Mouse (Mus musculus): Measurements from ENCODE around the gene Abhd12. TPM values are rescaled to one million over a fixed set of nuclear protein-coding genes. Genes with fewer than 3 reads are reported as not detected.
A peak's percentile ranks its signal among the peaks of the same experiment; 100 is the strongest.
"Not testable (repeated sequence)": the region's sequence is repeated elsewhere in the genome, so short reads cannot be mapped to it uniquely, and the experiment has no call there.

Gene Abhd12
- polyA plus RNA-seq, 1 experiment = not detected

DNA sequence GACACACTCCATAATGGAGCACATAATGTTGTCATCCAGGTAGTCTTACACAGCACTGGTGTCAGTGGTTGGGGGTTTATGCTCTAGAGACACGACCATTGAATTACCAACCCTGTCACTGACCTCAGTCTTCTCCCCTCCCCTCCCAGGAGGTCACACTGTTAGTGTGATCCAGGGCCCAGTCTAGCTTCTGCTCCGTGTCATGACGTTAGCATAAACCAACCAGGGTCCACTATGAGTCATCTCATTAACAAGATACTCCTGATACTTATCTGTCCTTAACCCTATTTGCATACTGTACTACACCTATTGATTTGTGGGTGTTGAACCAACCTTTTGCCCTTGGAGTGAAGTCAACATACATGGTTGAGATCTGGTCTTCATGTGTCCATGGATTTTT lies 14.2 kb upstream of the Abhd12 start:
- 93% methylated on average over 3 of the region's 3 CpGs for WGBS
- Histone ChIP-seq H3K4me3 (ENCODE audit: insufficient read depth, low read depth, low read length) (no peak overlapping the region), H3K4me1 (ENCODE audit: control insufficient read depth, insufficient read depth, low read length) (no peaks in the 10 kb centered on the region), H3K27ac (ENCODE audit: insufficient read depth, low read depth, low read length) (no peak overlapping the region)
- no peak for TF ChIP-seq CTCF (IDR thresholded peaks at IDR 0.05; ENCODE audit: insufficient read depth, low read depth, low read length)
- TF ChIP-seq POLR2A (IDR thresholded peaks at IDR 0.05; ENCODE audit: insufficient read depth, low read depth, low read length) = no peak

DNA sequence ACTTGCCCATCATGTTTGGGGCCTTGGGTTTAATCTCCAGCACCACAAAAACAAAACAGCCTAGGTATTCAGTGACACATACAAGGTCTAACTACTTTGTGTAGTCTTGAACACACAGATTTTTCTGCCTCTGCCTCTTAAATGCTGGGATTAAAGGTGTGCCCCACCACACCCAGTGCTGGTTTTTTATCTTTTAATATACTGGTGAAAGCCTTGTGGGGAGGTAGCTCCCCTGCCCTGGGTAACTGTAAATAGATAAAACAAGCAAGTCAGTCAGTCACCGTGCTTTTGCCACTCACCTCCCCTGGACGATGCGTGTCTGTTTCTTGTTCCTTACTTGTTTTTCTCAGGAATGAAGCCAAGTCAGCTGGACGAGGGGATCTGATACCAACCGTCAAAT lies 11.2 kb upstream of the Abhd12 start:
- Histone ChIP-seq H3K27ac (ENCODE audit: insufficient read depth, low read depth, low read length) (no peak overlapping the region), H3K4me3 (ENCODE audit: insufficient read depth, low read depth, low read length) (no peak overlapping the region), H3K4me1 (ENCODE audit: control insufficient read depth, insufficient read depth, low read length) (no peaks in the 10 kb centered on the region)
- WGBS = 86% methylated on average over 5 of the region's 5 CpGs
- TF ChIP-seq POLR2A (IDR thresholded peaks at IDR 0.05; ENCODE audit: insufficient read depth, low read depth, low read length) (no peak), CTCF (IDR thresholded peaks at IDR 0.05; ENCODE audit: insufficient read depth, low read depth, low read length) (no peak)

DNA sequence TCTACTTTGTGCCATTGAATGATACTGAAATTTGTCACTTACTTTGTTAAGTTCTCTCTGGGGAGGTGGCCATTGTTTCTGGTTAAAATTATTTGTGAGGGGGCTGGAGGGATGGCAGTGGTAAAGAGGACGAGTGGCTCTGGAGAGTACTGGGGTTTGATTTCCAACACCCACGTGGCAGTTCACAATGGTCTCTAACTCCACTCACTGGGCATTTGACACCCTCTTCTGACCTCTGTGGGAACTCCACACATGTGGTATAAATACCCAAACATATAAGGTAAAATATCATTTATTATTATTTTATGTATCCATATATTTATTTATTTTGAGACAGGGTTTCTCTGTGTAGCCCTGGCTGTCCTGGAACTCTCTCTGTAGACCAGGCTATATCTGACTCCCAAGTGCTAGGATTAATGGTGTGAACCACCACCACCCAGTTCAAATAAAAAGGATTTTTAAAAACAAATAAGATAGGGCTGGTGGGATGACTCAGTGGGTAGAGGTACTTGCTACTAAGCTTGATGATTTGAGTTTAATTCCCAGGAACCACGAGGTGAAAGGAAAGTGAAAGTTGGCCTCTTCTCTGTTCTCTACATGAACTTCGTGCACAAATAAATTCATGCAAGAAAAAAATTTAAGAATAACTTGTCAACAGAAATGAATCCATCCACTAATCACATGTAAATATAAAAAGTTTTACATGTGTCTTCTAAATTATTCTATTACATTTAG lies 10.4 kb upstream of the Abhd12 start:
- Histone ChIP-seq H3K27ac (ENCODE audit: insufficient read depth, low read depth, low read length) (no peak overlapping the region), H3K4me1 (ENCODE audit: control insufficient read depth, insufficient read depth, low read length) (no peaks in the 10 kb centered on the region)
- 79% methylated on average over 4 of the region's 4 CpGs for WGBS

DNA sequence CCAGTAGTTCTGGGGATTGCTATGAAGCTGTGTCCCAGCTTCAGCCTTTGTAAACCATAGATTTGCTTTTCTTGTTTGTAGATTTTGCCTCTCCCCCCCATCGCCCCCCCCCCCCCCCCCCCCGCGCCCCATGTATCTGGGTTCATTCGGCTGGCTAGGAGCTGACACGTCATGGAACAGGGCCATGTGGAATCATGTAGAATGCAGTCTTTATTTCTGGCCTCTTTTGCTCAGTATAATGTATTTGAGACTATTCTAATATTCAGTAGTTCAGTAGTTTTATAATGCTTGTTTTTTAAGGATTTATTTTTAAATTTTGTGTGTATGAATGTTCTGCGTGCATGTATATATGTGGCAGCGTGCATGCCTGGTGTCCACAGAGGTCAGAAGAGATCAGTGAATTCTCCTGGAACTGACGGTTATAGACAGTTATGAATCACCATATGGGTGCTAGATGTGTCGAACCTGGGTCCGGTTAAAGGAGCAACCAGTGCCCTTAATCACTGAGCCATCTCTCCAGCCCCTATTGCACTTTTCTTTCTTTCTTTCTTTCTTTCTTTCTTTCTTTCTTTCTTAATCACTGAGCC lies 5.8 kb upstream of the Abhd12 start:
- WGBS = 25% methylated on average over 10 of the region's 10 CpGs
- no peak for TF ChIP-seq POLR2A (IDR thresholded peaks at IDR 0.05; ENCODE audit: insufficient read depth, low read depth, low read length)
- no peak for TF ChIP-seq CTCF (IDR thresholded peaks at IDR 0.05; ENCODE audit: insufficient read depth, low read depth, low read length)
- no peak overlapping the region for H3K27ac ChIP-seq (ENCODE audit: insufficient read depth, low read depth, low read length)
- H3K4me1 ChIP-seq (ENCODE audit: control insufficient read depth, insufficient read depth, low read length) = no peaks in the 10 kb centered on the region
- H3K4me3 ChIP-seq (ENCODE audit: insufficient read depth, low read depth, low read length) = no peak overlapping the region

More for the DNA sequence above, 10.4 kb upstream of the Abhd12 start:
- no peak overlapping the region for H3K4me3 ChIP-seq (ENCODE audit: insufficient read depth, low read depth, low read length)
- TF ChIP-seq CTCF (IDR thresholded peaks at IDR 0.05; ENCODE audit: insufficient read depth, low read depth, low read length) = no peak
- TF ChIP-seq POLR2A (IDR thresholded peaks at IDR 0.05; ENCODE audit: insufficient read depth, low read depth, low read length) = no peak

DNA sequence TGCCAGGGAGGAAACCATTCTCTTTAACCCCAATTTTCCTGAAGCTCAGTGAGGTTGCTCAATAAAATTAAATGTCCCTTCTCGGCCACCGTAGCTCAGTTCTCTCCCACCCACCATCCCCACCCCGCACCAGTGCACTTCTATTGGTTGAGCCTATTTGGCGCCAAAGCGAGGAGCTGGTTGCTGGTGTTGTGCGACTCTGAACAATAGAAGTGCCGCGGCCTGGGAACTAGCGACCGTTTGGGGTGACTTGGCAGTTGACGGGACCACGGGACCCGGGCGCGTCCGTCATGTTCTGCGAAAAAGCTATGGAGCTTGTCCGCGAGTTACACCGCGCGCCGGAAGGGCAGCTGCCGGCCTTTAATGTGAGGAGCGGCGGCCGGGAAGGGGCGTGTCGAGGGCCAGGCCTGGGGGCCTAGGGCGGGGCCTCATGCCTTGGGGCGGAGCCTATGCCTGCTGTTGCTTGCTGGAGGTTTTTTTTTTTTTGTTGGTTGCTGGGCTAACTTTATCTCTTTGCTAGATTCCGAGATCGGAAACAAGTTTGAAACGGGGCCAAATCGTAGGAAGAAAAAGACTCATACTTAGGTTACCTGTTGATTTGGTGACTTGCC lies 5.0 kb upstream of the Abhd12 start:
- Histone ChIP-seq H3K4me1 (ENCODE audit: control insufficient read depth, insufficient read depth, low read length) (no peaks in the 10 kb centered on the region), H3K4me3 (ENCODE audit: insufficient read depth, low read depth, low read length) (peak overlapping the region; percentile 68), H3K27ac (ENCODE audit: insufficient read depth, low read depth, low read length) (no peak overlapping the region)
- WGBS = under 1% methylated on average over 35 of the region's 35 CpGs
- TF ChIP-seq POLR2A (IDR thresholded peaks at IDR 0.05; ENCODE audit: insufficient read depth, low read depth, low read length) (no peak), CTCF (IDR thresholded peaks at IDR 0.05; ENCODE audit: insufficient read depth, low read depth, low read length) (no peak)

DNA sequence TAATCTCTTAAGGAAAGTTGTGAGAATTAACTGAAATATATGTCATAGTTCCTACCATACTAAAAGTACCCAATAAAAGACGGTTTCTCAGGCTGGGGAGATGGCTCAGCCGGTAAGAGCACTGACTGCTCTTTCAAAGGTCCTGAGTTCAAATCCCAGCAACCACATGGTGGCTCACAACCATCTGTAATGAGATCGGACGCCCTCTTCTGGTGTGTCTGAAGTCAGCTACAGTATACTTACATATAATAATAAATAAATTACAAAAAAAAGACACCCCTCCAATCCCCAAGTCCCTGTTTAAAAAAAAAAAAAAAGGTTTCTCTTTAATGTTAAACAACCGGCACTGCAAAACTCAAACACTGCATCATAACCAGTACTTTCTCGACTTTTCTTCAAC lies 4.3 kb upstream of the Abhd12 start:
- 45% methylated on average over 6 of the region's 6 CpGs for WGBS
- H3K27ac ChIP-seq (ENCODE audit: insufficient read depth, low read depth, low read length); H3K4me3 ChIP-seq (ENCODE audit: insufficient read depth, low read depth, low read length); H3K4me1 ChIP-seq (ENCODE audit: control insufficient read depth, insufficient read depth, low read length): not testable (repeated sequence)

DNA sequence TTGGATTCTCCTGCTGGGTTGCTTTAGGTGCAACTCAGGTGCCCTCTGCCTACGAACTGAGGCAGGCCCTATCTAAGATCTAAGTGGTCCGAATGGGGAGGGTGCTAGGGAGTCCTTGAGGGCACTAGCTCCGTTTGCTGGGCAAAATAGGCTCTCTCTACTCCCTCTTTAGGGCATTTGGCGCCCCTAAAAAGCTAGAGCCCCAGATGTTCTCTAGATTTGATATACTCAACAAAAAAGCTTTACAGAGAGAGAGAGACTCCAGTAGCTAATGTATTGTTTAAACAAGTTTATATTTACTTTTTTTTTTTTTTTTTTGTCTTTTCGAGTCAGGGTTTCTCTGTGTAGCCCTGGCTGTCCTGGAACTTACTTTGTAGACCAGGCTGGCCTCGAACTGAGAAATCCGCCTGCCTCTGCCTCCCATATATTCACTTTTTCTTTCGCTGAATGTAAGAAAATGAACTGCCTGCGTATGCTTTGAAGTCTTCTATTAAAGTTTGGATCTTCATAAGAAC lies 452 bp upstream of the Abhd12 start, which contains the start of gene Gins1:
TSS of gene Gins1 (plus strand) at position 465 of the 515 bp plus-strand sequence.
- H3K4me1 ChIP-seq (ENCODE audit: control insufficient read depth, insufficient read depth, low read length) = 0 out of 2 replicates have a peak, but pooled peaks cover 2% of the 10 kb centered on the region
- H3K27ac ChIP-seq (ENCODE audit: insufficient read depth, low read depth, low read length) = peak within 1 kb of the TSS; percentile 81
- WGBS = 35% methylated on average over 9 of the region's 9 CpGs
- TF ChIP-seq CTCF (IDR thresholded peaks at IDR 0.05; ENCODE audit: insufficient read depth, low read depth, low read length) (no peak), POLR2A (IDR thresholded peaks at IDR 0.05; ENCODE audit: insufficient read depth, low read depth, low read length) (no peak)
- H3K4me3 ChIP-seq (ENCODE audit: insufficient read depth, low read depth, low read length) = peak within 1 kb of the TSS; percentile 92

DNA sequence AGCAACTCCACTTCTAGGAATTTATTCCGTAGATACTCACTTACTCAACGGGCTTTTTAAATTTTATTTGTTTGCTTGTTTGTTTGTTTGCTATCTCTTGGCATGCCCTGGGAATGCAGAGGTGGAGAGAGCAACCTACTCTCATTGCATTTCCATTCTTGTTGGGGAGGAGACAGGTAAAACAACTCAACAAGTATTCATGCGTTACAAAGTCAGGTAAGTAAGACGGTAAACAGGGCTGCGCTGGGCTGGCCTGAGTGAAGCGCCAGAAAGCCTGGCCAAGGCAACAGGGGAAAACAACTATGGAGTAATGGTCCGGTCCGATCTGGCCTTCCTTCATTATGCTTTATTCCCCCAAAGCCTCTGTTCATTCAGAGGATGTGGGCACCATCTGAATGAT lies 2.2 kb downstream of the Abhd12 start:
- Histone ChIP-seq H3K27ac (ENCODE audit: insufficient read depth, low read depth, low read length) (0 out of 2 replicates have a peak overlapping the region, but pooled peaks have one; percentile 26), H3K4me3 (ENCODE audit: insufficient read depth, low read depth, low read length) (peak overlapping the region; percentile 14; the same call in 1 of the 2 replicates), H3K4me1 (ENCODE audit: control insufficient read depth, insufficient read depth, low read length) (0 out of 2 replicates have a peak, but pooled peaks cover 2% of the 10 kb centered on the region)
- TF ChIP-seq POLR2A (IDR thresholded peaks at IDR 0.05; ENCODE audit: insufficient read depth, low read depth, low read length) = no peak
- no peak for TF ChIP-seq CTCF (IDR thresholded peaks at IDR 0.05; ENCODE audit: insufficient read depth, low read depth, low read length)
- 36% methylated on average over 8 of the region's 8 CpGs for WGBS

DNA sequence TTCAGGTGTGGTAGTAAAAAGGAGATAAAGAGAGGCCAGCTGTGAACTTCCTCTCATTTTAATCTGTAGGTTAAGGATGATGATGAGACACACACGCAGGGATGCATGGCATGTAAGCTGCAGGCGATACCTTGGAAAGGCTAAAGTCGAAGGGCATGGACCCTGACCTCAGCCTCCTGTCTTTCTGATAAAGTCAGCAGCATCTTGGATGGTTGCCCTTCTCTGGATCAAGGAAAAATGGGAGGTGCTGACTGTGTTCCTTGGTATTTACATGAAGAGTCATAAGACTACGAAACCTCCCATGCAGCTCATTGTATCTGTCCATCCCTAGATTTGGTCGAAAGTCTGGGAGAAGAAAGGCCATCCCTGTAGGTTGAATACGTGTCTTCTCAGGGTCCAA lies 4.2 kb downstream of the Abhd12 start:
- no peak overlapping the region for H3K27ac ChIP-seq (ENCODE audit: insufficient read depth, low read depth, low read length)
- WGBS = 94% methylated on average over 6 of the region's 6 CpGs
- TF ChIP-seq CTCF (IDR thresholded peaks at IDR 0.05; ENCODE audit: insufficient read depth, low read depth, low read length) (no peak), POLR2A (IDR thresholded peaks at IDR 0.05; ENCODE audit: insufficient read depth, low read depth, low read length) (no peak)
- H3K4me1 ChIP-seq (ENCODE audit: control insufficient read depth, insufficient read depth, low read length) = peaks cover 2% of the 10 kb centered on the region; the same call in 1 of the 2 replicates
- H3K4me3 ChIP-seq (ENCODE audit: insufficient read depth, low read depth, low read length) = no peak overlapping the region
